Mouse (Mus musculus) 416B (cell line): ENCODE measurements at regions not wholly inside any gene's neighbourhood (a gene's known extent, or its start where the extent isn't known, plus 50 kb on each side); places are given as distances from the start of the nearest gene placed in this dataset.

ENCODE experiments used
- DNase-seq: peaks from one replicate; pipeline ENCODE4 v3.0.0; 2011; ENCODE audit warnings: low read depth

- DNase-seq: no peak
Observed at GRCm38 (mm10) chr19:56039091-56040004, 247.6 kb upstream of the Habp2 start.

GRCm38 (mm10) chr19:56041930-56042329, 245.0 kb upstream of the Habp2 start:
- DNase-seq: no peak

GRCm38 (mm10) chr19:56046784-56047390, 240.1 kb upstream of the Habp2 start:
- no peak for DNase-seq

- DNase-seq: peak; percentile 13
Observed at GRCm38 (mm10) chr19:56054186-56054585, 232.8 kb upstream of the Habp2 start.

- no peak for DNase-seq
Observed at GRCm38 (mm10) chr19:56056397-56056796, 230.5 kb upstream of the Habp2 start.

- DNase-seq: no peak
Observed at GRCm38 (mm10) chr19:56061882-56062540, 224.9 kb upstream of the Habp2 start.

- no peak for DNase-seq
Observed at GRCm38 (mm10) chr19:56063099-56063498, 223.8 kb upstream of the Habp2 start.

GRCm38 (mm10) chr19:56065730-56066129, 221.2 kb upstream of the Habp2 start:
- no peak for DNase-seq

GRCm38 (mm10) chr19:56068165-56068564, 218.8 kb upstream of the Habp2 start:
- DNase-seq: no peak

GRCm38 (mm10) chr19:56068854-56069253, 218.1 kb upstream of the Habp2 start:
- no peak for DNase-seq

GRCm38 (mm10) chr19:56069266-56069665, 217.7 kb upstream of the Habp2 start:
- no peak for DNase-seq

GRCm38 (mm10) chr19:56071340-56071739, 215.6 kb upstream of the Habp2 start:
- DNase-seq: no peak

- no peak for DNase-seq
Observed at GRCm38 (mm10) chr19:56076128-56076527, 210.8 kb upstream of the Habp2 start.

GRCm38 (mm10) chr19:56077491-56077890, 209.4 kb upstream of the Habp2 start:
- DNase-seq: no peak

GRCm38 (mm10) chr19:56086413-56087083, 200.4 kb upstream of the Habp2 start:
- no peak for DNase-seq

GRCm38 (mm10) chr19:56087127-56087526, 199.8 kb upstream of the Habp2 start:
- no peak for DNase-seq

- no peak for DNase-seq
Observed at GRCm38 (mm10) chr19:56089795-56090375, 197.1 kb upstream of the Habp2 start.

GRCm38 (mm10) chr19:56091581-56091980, 195.4 kb upstream of the Habp2 start:
- no peak for DNase-seq

- no peak for DNase-seq
Observed at GRCm38 (mm10) chr19:56095873-56096272, 191.1 kb upstream of the Habp2 start.

- DNase-seq: no peak
Observed at GRCm38 (mm10) chr19:56099725-56100124, 187.2 kb upstream of the Habp2 start.

- DNase-seq: peak; percentile 26
Observed at GRCm38 (mm10) chr19:56100131-56100872, 186.6 kb upstream of the Habp2 start.
